Mouse (Mus musculus) neural tube, embryonic 11.5 days (tissue): Measurements from ENCODE around the gene Slc4a10. TPM values are rescaled to one million over a fixed set of nuclear protein-coding genes. Genes with fewer than 3 reads are reported as not detected.

Experiments used
- ATAC-seq: fragments of 200-750 bp; cut with Nextera tagmentation; 2 replicates; pipeline ENCODE4 v1.8.0; 2017; ENCODE audit warnings: moderate number of reproducible peaks, mild to moderate bottlenecking, moderate TSS enrichment, moderate library complexity; ENCODE audit not compliant: insufficient read depth, low FRiP score, low TSS enrichment
- DNase-seq: peaks from one replicate; pipeline ENCODE4 v3.0.0-alpha.2; 2015; ENCODE audit warnings: low spot score
- H3K27ac ChIP-seq: fragments of 300-500 bp; sonication (generic); 2 replicates; pipeline ENCODE4 v1.5.1; 2014; ENCODE audit warnings: low read depth, mild to moderate bottlenecking, low read length
- H3K27me3 ChIP-seq: fragments of 300-500 bp; sonication (generic); 2 replicates; pipeline ENCODE4 v1.6.1; 2014; ENCODE audit warnings: mild to moderate bottlenecking, low read length, mixed read lengths; ENCODE audit not compliant: control insufficient read depth, insufficient read depth
- H3K36me3 ChIP-seq: fragments of 300-500 bp; sonication (generic); 2 replicates; pipeline ENCODE4 v1.6.1; 2014; ENCODE audit warnings: mild to moderate bottlenecking, low read length, moderate library complexity, mixed read lengths; ENCODE audit not compliant: control insufficient read depth, insufficient read depth
- H3K4me1 ChIP-seq: fragments of 300-500 bp; sonication (generic); 2 replicates; pipeline ENCODE4 v1.6.1; 2014; ENCODE audit warnings: low read length, mixed read lengths; ENCODE audit not compliant: control insufficient read depth, insufficient read depth
- H3K4me2 ChIP-seq: fragments of 300-500 bp; sonication (generic); 2 replicates; pipeline ENCODE4 v1.6.1; 2014; ENCODE audit warnings: low read depth, mild to moderate bottlenecking, moderate library complexity
- H3K4me3 ChIP-seq: fragments of 300-500 bp; sonication (generic); 2 replicates; pipeline ENCODE4 v1.5.1; 2014; ENCODE audit warnings: low read depth, low read length
- H3K9ac ChIP-seq: fragments of 300-500 bp; sonication (generic); 2 replicates; pipeline ENCODE4 v1.6.1; 2014; ENCODE audit warnings: mild to moderate bottlenecking, low read length
- H3K9me3 ChIP-seq: fragments of 300-500 bp; sonication (generic); 2 replicates; pipeline ENCODE4 v1.6.1; 2016; ENCODE audit warnings: low read length; ENCODE audit not compliant: control insufficient read depth
- whole genome bisulfite sequencing: fragments of 180-500 bp; shearing (Covaris S2); extraction: QIAGEN DNeasy Blood & Tissue Kit; methylation state at CpG from one replicate; pipeline ENCODE4 v1.1.7; 2014; 5-methylcytosine and 5-hydroxymethylcytosine counted together
- polyA plus RNA-seq: library from polyadenylated mRNA; unstranded; fragments of >200 nt; fragmentation: Nextera tagmentation; extraction: Ambion mirVana; gene quantifications from 2 replicates; pipeline ENCODE4 v1.2.1, GENCODE M21; 2014

Gene Slc4a10
- polyA plus RNA-seq, 1 experiment from 2014 or later = 0.52 TPM

- H3K4me1 ChIP-seq = no peaks in the 10 kb centered on the region
- no peak overlapping the region for H3K27ac ChIP-seq
- DNase-seq (no peak), ATAC-seq (no peak)
- no peak overlapping the region for H3K4me2 ChIP-seq
- H3K27me3 ChIP-seq = no peaks in the 10 kb centered on the region
- 85% methylated on average over 9 of the region's 9 CpGs for WGBS
- no peaks in the 10 kb centered on the region for H3K9me3 ChIP-seq
- H3K4me3 ChIP-seq = no peak overlapping the region
- no peaks in the 10 kb centered on the region for H3K36me3 ChIP-seq
- no peak overlapping the region for H3K9ac ChIP-seq
Measured at GRCm38 (mm10) chr2:62089208-62089607, 42.9 kb downstream of the Slc4a10 start.

GRCm38 (mm10) chr2:62100526-62100925 lies 54.3 kb downstream of the Slc4a10 start:
- no peaks in the 10 kb centered on the region for H3K4me1 ChIP-seq
- ATAC-seq = no peak

GRCm38 (mm10) chr2:62115346-62115745 lies 69.1 kb downstream of the Slc4a10 start:
- no peaks in the 10 kb centered on the region for H3K4me1 ChIP-seq

More at GRCm38 (mm10) chr2:62100526-62100925, 54.3 kb downstream of the Slc4a10 start:
- H3K4me3 ChIP-seq = no peak overlapping the region
- H3K27ac ChIP-seq = no peak overlapping the region
- 89% methylated on average over 1 of the region's 1 CpGs for WGBS
- H3K4me2 ChIP-seq = no peak overlapping the region
- no peaks in the 10 kb centered on the region for H3K36me3 ChIP-seq
- H3K27me3 ChIP-seq = no peaks in the 10 kb centered on the region
- no peak overlapping the region for H3K9ac ChIP-seq
- DNase-seq = no peak
- H3K9me3 ChIP-seq = no peaks in the 10 kb centered on the region

GRCm38 (mm10) chr2:62129975-62130374 lies 83.7 kb downstream of the Slc4a10 start:
- DNase-seq = no peak
- H3K9me3 ChIP-seq = no peaks in the 10 kb centered on the region
- 87% methylated on average over 2 of the region's 2 CpGs for WGBS
- no peak overlapping the region for H3K4me2 ChIP-seq
- no peak overlapping the region for H3K9ac ChIP-seq
- H3K4me1 ChIP-seq = no peaks in the 10 kb centered on the region
- H3K4me3 ChIP-seq = no peak overlapping the region
- no peaks in the 10 kb centered on the region for H3K36me3 ChIP-seq
- no peak overlapping the region for H3K27ac ChIP-seq
- ATAC-seq = no peak
- H3K27me3 ChIP-seq = no peaks in the 10 kb centered on the region

More at GRCm38 (mm10) chr2:62115346-62115745, 69.1 kb downstream of the Slc4a10 start:
- H3K36me3 ChIP-seq = no peaks in the 10 kb centered on the region
- H3K9ac ChIP-seq = no peak overlapping the region
- H3K4me2 ChIP-seq = no peak overlapping the region
- WGBS = 86% methylated on average over 4 of the region's 4 CpGs
- ATAC-seq (no peak), DNase-seq (no peak)
- no peak overlapping the region for H3K4me3 ChIP-seq
- H3K27ac ChIP-seq = no peak overlapping the region
- no peaks in the 10 kb centered on the region for H3K9me3 ChIP-seq
- H3K27me3 ChIP-seq = no peaks in the 10 kb centered on the region

- WGBS = 42% methylated on average over 8 of the region's 8 CpGs
- H3K4me3 ChIP-seq = no peak overlapping the region
- H3K4me2 ChIP-seq = no peak overlapping the region
- no peak for DNase-seq
- no peaks in the 10 kb centered on the region for H3K9me3 ChIP-seq
- H3K9ac ChIP-seq = no peak overlapping the region
- H3K27ac ChIP-seq = no peak overlapping the region
- no peak for ATAC-seq
- H3K27me3 ChIP-seq = no peaks in the 10 kb centered on the region
- no peaks in the 10 kb centered on the region for H3K4me1 ChIP-seq
- H3K36me3 ChIP-seq = no peaks in the 10 kb centered on the region
Measured at GRCm38 (mm10) chr2:62134911-62135310, 88.6 kb downstream of the Slc4a10 start.

GRCm38 (mm10) chr2:62147636-62148035 lies 101.4 kb downstream of the Slc4a10 start:
- H3K27ac ChIP-seq = no peak overlapping the region
- no peak for ATAC-seq

GRCm38 (mm10) chr2:62149421-62149820 lies 103.2 kb downstream of the Slc4a10 start:
- Histone ChIP-seq H3K9me3 (no peaks in the 10 kb centered on the region), H3K27me3 (no peaks in the 10 kb centered on the region), H3K36me3 (no peaks in the 10 kb centered on the region), H3K4me3 (no peak overlapping the region), H3K27ac (no peak overlapping the region), H3K9ac (no peak overlapping the region), H3K4me1 (no peaks in the 10 kb centered on the region), H3K4me2 (no peak overlapping the region)
- ATAC-seq (no peak), DNase-seq (no peak)

More at GRCm38 (mm10) chr2:62147636-62148035, 101.4 kb downstream of the Slc4a10 start:
- 69% methylated on average over 3 of the region's 3 CpGs for WGBS
- no peak overlapping the region for H3K9ac ChIP-seq
- H3K9me3 ChIP-seq = no peaks in the 10 kb centered on the region
- no peak overlapping the region for H3K4me3 ChIP-seq
- H3K4me2 ChIP-seq = no peak overlapping the region
- no peak for DNase-seq
- H3K27me3 ChIP-seq = no peaks in the 10 kb centered on the region
- H3K4me1 ChIP-seq = no peaks in the 10 kb centered on the region
- no peaks in the 10 kb centered on the region for H3K36me3 ChIP-seq

GRCm38 (mm10) chr2:62150830-62151229 lies 104.6 kb downstream of the Slc4a10 start:
- Histone ChIP-seq H3K4me3 (no peak overlapping the region), H3K27me3 (no peaks in the 10 kb centered on the region), H3K9me3 (no peaks in the 10 kb centered on the region), H3K36me3 (no peaks in the 10 kb centered on the region), H3K9ac (no peak overlapping the region), H3K27ac (no peak overlapping the region), H3K4me2 (no peak overlapping the region), H3K4me1 (no peaks in the 10 kb centered on the region)
- 86% methylated on average over 1 of the region's 1 CpGs for WGBS
- no peak for DNase-seq
- no peak for ATAC-seq

GRCm38 (mm10) chr2:62210109-62210508 lies 163.8 kb downstream of the Slc4a10 start:
- H3K36me3 ChIP-seq = no peaks in the 10 kb centered on the region
- H3K4me3 ChIP-seq = no peak overlapping the region
- ATAC-seq (no peak), DNase-seq (no peak)
- no peaks in the 10 kb centered on the region for H3K4me1 ChIP-seq
- H3K27ac ChIP-seq = no peak overlapping the region
- no peak overlapping the region for H3K9ac ChIP-seq
- no peaks in the 10 kb centered on the region for H3K27me3 ChIP-seq
- H3K4me2 ChIP-seq = no peak overlapping the region
- H3K9me3 ChIP-seq = no peaks in the 10 kb centered on the region
